Mouse (Mus musculus) brain, embryonic 18.5 days (tissue): ENCODE measurements around the gene Cope.
A peak's percentile ranks its signal among the peaks of the same experiment; 100 is the strongest.

ENCODE experiments used
- DNase-seq: peaks from one replicate; pipeline ENCODE4 v3.0.0-alpha.2; 2012; ENCODE audit warnings: low read depth, low spot score

Cope gene

DNA sequence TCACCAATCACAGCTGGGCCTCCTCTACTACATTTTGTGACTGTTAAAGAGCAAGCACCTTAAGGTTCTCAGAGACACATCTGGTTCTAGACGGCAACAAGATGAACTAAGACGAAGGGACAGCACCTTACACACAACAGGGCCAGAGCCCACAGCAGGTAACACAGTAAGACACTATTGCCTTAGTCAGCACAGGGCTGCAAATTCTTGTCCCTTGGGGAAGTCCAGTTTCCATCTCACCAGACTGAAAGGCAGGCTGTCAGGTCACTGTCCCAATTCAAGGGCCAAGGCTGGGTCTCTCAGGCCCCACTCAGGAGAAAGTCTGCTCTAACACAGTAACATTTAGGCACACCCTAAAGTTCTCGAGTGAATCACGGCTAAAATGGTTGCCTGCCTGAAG is 45.1 kb downstream of the Cope start:
- no peak for DNase-seq

DNA sequence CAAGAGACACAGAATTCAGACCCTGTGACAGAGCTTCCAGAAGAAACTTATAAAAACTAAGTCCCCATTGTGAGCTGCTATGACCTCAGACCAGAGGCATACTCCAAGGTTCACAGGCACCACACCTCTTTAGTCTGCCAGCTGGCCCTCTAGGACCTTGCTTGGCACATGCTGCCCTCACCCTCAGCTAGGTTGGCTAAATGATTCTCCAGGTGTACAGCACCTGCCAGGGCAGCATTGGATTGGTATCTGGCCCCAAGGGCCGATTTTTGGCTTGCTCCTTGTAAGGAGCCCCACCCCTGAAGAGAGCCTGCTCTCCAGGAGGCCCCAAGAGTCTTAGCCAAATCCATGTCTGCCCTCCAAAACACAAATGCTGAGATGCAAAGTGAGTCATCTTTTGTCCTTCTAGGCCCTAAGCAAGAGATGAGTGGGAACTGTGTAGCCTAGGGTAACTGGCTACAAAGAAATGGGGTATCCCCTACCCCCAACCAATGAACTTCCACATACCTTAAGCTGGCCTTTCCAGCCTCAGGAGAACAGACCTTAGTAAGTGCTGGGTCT is 45.6 kb downstream of the Cope start:
- DNase-seq: no peak

GRCm38 (mm10) chr8:70351035-70351999 is 49.0 kb downstream of the Cope start:
- no peak for DNase-seq

- no peak for DNase-seq
Measured at GRCm38 (mm10) chr8:70352000-70352384, 49.7 kb downstream of the Cope start.

- DNase-seq: no peak
Measured at GRCm38 (mm10) chr8:70352657-70353151, 50.4 kb downstream of the Cope start.

- peak; percentile 96 for DNase-seq
Measured at GRCm38 (mm10) chr8:70353194-70353817, 51.0 kb downstream of the Cope start, which contains the start of gene Upf1. Upf1 (minus strand) TSS chr8:70353278.

- DNase-seq: no peak
Measured at GRCm38 (mm10) chr8:70354004-70354403, 51.7 kb downstream of the Cope start.

- DNase-seq: no peak
Measured at GRCm38 (mm10) chr8:70356111-70356510, 53.8 kb downstream of the Cope start.

DNA sequence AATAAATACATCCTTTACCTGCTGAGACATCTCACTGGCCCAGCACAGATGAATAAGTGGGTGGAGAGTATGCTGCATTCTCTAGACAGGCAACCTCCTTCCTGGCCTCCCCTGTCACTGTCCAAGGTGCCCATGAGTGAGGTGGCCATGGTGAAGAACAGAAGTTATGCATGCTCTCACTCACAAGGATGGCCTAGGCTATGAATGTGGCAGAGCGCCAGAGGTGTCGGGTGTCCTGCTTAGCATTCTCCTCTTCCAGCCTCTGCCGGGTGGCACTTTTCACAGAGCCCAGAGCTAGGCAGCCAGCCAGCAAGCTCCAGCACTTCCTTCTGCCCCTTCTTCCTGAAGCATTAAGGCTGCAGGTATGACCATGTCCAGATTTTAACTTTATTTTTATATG is 57.1 kb downstream of the Cope start:
- no peak for DNase-seq

GRCm38 (mm10) chr8:70360769-70361168 is 58.5 kb downstream of the Cope start:
- DNase-seq: no peak

- DNase-seq: no peak
Measured at GRCm38 (mm10) chr8:70361484-70362032, 59.2 kb downstream of the Cope start.
